Mouse (Mus musculus) frontal cortex, adult (tissue): ENCODE data around the gene Dapp1.
"Not testable (repeated sequence)": the region's sequence is repeated elsewhere in the genome, so short reads cannot be mapped to it uniquely, and the experiment has no call there.

Source experiments
- ATAC-seq: cut with Nextera tagmentation; 2 replicates; pipeline ENCODE4 v1.9.2; 2017; ENCODE audit warnings: mild to moderate bottlenecking, moderate library complexity, mixed read lengths; ENCODE audit not compliant: low TSS enrichment

Gene Dapp1

DNA sequence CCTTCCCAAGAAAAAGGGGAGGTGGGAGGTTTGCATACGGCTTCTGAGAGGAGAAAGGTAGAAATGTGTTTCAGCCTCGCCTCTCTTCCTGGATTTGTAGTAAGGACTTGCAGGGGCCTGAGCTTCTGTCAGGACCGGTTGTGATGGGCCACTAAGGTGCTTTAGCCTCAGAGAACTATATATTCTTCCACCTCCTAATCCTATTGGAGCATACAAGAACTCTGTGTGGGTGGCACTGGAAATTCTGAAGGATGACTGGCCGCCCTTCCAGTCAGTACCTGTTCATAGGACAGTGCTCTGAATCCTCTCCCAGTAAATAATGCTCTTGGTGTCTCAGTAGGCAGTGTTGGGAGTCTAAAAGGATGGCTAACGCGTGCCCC, 62.4 kb downstream of the Dapp1 start:
- ATAC-seq, result peak; percentile 82

DNA sequence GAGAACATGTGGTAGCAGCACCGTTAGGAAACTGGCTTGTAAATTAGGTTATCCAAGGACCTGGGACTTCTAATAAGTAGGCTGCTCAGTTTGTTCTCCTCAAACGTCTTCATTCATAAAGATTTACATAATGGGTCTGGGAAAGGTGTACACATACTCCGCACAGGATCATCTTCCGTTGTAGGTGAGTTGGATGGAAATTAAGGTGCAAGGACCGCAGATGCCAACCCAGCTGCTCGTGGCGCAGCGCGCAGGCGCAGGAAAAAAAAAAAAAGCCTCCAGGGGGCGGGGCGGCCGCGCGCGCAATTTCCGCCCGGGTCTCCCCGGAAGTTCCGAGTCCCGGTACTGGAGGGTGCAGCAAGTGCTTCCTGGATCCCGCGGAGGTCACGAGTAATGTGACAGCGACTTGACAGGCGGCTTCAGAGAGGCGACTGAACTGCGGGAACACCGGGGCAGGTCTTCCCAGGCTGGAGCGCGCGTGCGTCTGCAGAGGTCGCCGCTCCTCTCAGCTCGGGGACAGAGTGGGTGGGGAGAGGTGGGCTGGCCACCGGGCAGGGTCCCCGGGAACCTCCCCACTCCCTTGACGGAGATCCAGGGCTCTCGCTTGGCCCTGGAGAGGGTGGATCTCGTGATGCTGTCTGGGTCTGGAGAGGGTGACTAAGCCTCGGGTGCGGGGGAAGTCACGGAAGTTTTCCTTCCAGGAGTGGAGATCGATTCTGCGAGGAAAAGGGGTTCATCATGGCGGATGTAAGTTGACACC, 63.0 kb downstream of the Dapp1 start, which contains the start of gene Lamtor3:
Gene Lamtor3 (plus strand): TSS at position 335 of the 760 bp plus-strand sequence.
- ATAC-seq, result peak; percentile 93

GRCm38 (mm10) chr3:137917694-137918171, 63.6 kb downstream of the Dapp1 start:
- no peak for ATAC-seq

DNA sequence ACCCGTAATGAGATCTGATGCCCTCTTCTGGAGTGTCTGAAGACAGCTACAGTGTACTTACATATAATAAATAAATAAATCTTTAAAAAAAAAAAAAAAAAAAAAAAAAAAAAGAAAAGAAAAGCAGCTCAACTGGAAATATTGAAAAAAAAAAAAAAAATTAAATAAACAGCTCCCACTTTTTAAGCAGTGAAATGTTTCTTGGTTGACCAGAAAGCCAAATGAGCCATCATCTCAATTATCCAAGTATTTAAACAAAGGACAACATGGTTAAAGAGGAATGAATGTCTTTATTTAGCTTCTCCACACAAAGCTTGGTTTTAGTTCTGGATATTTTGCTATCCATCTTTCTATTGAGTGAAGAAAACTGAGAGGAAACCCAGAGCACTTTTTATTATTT, 66.8 kb downstream of the Dapp1 start:
- not testable (repeated sequence) for ATAC-seq

- no peak for ATAC-seq
These were observed 68.3 kb downstream of the Dapp1 start for GRCm38 (mm10) chr3:137913093-137913492.

DNA sequence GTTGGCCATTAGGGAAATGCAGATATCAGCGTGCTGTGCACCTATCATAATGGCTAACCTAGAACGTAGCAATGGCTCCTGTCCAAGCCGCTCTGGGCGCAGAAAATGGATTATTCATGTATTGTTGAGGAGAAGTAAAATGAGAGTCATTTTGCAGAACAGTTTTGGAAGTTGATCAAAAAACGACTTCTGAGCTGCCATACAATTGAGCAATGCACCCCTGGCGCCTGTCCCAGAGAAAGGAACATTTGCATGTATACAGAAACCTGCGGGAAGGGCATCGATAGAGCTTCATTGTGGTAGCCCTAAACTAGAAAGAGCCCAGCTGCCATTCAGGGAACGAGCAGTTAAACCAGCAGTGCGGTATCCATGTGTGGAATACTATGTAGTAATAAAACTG, 81.2 kb downstream of the Dapp1 start:
- peak; percentile 44 for ATAC-seq

GRCm38 (mm10) chr3:137897685-137898084, 83.7 kb downstream of the Dapp1 start:
- no peak for ATAC-seq

GRCm38 (mm10) chr3:137896867-137897266, 84.5 kb downstream of the Dapp1 start:
- no peak for ATAC-seq

- ATAC-seq, result no peak
These were observed 85.0 kb downstream of the Dapp1 start for GRCm38 (mm10) chr3:137896386-137896785.

- no peak for ATAC-seq
These were observed 86.1 kb downstream of the Dapp1 start for GRCm38 (mm10) chr3:137895196-137895595.

- no peak for ATAC-seq
These were observed 87.6 kb downstream of the Dapp1 start for GRCm38 (mm10) chr3:137893789-137894188.

DNA sequence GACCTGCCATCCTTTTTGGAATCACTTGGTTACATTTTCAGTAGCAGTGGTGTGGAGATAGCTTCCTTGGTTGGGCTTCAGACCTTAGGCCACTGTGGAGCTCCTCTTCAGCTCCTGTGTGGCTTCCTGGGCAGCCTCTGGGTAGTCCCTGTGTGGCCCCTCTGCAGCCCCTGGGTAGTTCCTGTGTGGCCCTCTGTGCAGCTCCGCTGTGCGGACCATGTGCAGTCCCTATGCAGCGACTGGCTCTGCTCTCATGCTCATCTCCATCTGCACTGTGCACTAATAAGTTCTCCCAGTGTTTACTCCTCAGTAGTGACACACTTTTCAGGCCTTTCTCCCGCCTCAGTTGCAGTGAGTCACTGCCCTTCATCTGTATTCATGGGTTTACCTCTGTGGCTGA, 89.2 kb downstream of the Dapp1 start:
- ATAC-seq, result peak; percentile 59

- no peak for ATAC-seq
These were observed 90.3 kb downstream of the Dapp1 start for GRCm38 (mm10) chr3:137891089-137891488.

DNA sequence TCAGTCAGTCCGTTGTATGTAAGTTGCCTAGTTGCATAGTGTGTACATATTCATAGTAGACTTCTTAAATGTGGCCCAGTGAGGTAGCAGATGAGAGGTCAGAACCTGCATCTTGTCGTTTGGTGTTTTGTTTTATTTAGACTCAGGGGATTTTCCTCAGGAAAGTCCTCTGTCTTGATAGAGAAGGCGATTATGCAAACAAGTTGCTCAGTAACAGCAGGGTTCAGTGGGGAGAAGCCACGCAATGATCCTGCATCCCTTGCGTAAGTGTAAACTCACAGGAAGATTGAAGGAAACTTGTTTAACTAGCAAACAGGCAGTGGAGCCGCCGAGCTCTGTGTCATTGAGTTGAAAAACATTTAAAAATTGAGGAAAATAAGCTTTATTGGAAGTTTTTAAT, 93.4 kb downstream of the Dapp1 start:
- no peak for ATAC-seq

DNA sequence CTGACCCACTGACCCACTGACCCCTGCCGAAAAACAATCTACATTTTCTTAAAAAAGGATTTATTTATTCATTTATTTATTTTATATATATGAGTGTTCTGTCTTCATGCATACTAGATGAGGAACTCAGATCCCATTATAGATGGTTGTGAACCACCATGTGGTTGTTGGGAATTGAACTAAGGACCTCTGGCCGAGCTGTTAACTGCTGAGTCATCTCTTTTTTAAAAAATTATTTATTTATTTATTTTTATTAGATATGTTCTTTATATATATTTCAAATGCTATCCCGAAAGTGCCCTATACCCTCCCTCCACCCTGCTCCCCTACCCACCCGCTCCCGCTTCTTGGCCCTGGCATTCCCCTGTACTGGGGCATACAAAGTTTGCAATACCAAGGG, 100.3 kb downstream of the Dapp1 start:
- ATAC-seq, result no peak
